Mouse (Mus musculus) left cerebral cortex, postnatal 10 days (tissue): ENCODE data around the gene Sprr2j-ps. TPM values are rescaled to one million over a fixed set of nuclear protein-coding genes. Genes with fewer than 3 reads are reported as not detected.

Experiments
- DNase-seq, 2 experiments: peaks; one replicate each; pipeline ENCODE4 v3.0.0; 2021 to 2022; ENCODE audit warnings: low spot score in 2 of 2, mixed read lengths in 1 of 2; ENCODE audit errors: extremely low spot score in 1 of 2
- intact Hi-C: fragments of 180-260 bp; cut with DNase I; formaldehyde crosslinking; loops from one replicate; pipeline ENCODE4 v1.15.1; 2025
- total RNA-seq, 2 experiments: library from RNA; stranded (reverse); gene quantifications; 2 replicates each; pipeline ENCODE4 v1.2.3; 2021

The Sprr2j-ps gene
- not detected for total RNA-seq

GRCm38 (mm10) chr3:92417782-92418181 lies at the start of gene Sprr2j-ps:
Gene Sprr2j-ps, plus strand, starts transcription at chr3:92418082.
- DNase-seq: no peak
- intact Hi-C loops: no loop called here

DNA sequence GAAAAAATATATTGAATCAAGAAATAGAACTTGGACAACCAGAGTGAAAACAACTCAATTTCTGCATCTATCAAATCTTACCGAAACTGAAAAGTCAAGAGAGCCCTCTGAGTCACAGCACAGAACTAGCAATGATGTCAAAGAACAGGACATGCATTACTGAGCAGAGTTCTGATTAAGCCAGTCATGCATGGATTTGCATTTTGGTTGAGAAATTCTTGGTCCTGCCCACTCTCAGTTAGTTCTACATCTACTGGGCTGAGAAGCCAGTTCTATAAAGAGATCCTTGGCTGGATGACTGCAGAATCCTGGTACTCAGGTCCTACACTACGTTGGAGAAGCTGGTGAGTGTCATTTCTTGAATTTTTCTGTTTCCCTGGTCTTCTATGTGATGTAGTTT lies 44.3 kb upstream of the Sprr2j-ps start:
- DNase-seq: no peak
- intact Hi-C loops: no loop called here

DNA sequence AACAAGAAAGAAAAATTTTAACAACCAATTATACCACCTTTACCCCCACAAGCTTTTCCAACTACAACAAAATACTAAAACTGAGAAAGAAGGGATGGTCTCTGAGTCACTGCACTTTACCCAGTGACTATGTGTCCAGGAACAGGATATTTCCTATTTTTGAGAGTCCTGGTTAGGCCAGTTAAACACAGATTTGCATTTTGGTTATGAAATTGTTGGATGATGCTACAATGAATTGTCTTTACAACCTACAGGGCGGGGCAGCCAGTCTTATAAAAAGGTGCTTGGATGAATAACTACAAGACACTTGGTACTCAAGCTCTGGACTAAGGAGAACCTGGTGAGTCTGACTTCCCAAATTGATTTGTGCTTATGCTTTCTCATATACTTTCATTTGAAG lies 32.5 kb upstream of the Sprr2j-ps start, which contains the start of gene Sprr2h:
Gene Sprr2h, plus strand, starts transcription at position 301 of the 400 bp plus-strand sequence.
- intact Hi-C loops: no loop called here
- no peak for DNase-seq

GRCm38 (mm10) chr3:92394301-92394700 lies 23.6 kb upstream of the Sprr2j-ps start:
- intact Hi-C loops: no loop called here
- peak in 1 of 2 experiments; percentile 1 for DNase-seq

- intact Hi-C loops: no loop called here
- no peak for DNase-seq
Observed at GRCm38 (mm10) chr3:92407691-92408090, 10.2 kb upstream of the Sprr2j-ps start, which contains the start of gene Sprr2i. Gene Sprr2i, plus strand, starts transcription at chr3:92407991.

- intact Hi-C loops: no loop called here
- no peak for DNase-seq
Observed at GRCm38 (mm10) chr3:92429323-92429722, 11.4 kb downstream of the Sprr2j-ps start, which contains the start of gene Gm9774. Gene Gm9774, minus strand, starts transcription at chr3:92429423.

- intact Hi-C loops: no loop called here
- no peak for DNase-seq
Observed at GRCm38 (mm10) chr3:92432282-92432681, 14.4 kb downstream of the Sprr2j-ps start, which contains the start of gene Sprr2k. Gene Sprr2k, plus strand, starts transcription at chr3:92432582.

DNA sequence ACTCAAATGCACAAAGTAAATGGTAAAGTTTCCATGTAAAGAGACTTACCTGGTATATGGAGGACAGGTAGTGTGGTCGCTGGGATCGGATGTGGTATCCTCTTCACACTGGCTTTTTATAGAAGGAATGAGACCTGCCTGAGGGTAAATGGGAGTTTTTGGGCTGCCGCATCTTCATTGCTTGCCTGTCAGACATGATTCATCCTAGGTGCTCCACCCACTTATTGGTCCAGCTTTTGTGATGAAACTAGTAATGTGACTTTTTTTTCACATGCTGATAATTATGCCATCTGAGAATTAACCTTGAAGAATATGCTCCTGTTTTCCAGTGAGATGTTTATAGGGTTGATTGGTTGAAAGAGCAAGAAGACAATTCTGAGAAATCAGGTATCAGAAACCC lies 20.8 kb downstream of the Sprr2j-ps start, which contains the start of gene Sprr1b:
Gene Sprr1b, minus strand, starts transcription at position 101 of the 400 bp plus-strand sequence.
- no peak for DNase-seq
- intact Hi-C loops: no loop called here

DNA sequence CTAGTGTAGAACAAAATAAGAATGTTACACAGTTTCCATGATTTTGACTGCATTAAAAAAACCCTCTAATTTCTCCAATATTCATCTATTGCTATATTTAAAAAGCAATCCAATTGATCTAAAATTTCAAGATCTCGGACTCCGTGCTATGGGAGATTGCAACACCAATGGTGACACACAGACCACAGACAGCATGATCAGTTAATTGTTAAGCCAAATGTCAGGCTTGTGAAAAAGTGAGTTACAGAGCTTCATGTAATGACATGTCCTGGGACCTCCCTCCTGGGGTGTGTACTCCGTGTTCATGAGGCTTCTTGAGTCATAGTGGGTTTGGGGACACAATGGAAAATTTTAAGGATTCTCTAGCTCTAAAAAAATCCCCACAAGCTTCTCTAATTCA lies 22.3 kb downstream of the Sprr2j-ps start:
- intact Hi-C loops: no loop called here
- DNase-seq: no peak

DNA sequence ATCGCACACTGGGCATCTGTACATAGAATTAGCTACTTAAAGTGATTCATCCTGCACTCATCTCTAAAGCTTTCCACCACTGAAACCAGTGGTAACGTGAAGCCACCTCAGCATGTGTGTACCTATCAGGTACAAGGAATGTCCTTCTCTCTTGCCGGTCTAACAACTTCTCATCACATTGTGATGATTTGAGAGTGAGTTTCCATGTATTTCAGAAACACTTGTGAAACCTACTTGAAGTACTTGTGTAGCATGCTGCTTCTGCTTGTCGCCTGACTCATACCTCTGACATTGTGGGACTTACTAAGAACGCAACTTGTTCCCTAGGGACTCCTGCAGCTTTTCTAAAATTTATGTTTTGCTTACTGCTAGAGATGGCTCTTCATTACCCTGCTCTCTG lies 37.3 kb downstream of the Sprr2j-ps start:
- no peak for DNase-seq
- intact Hi-C loops: no loop called here

DNA sequence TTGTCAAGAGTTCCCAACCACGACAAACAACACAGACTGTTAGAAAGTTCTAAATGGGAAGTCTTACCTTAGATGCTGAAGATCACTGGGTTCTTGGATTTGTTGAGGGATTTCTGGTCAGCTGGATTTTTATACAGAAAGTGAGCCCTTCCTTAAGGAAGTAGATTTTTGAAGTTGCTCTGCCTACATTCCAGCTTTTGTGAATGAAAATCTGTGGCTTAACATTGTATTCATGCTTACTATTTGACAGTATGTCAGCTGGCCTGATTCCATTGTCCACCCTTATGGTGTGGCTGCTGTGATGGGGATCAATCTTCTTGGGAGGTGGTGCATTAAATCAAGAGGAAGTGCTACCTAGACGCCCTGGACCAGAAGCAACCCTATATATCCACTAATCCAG lies 40.7 kb downstream of the Sprr2j-ps start, which contains the start of gene Sprr3:
Gene Sprr3, minus strand, starts transcription at position 101 of the 400 bp plus-strand sequence.
- intact Hi-C loops: no loop called here
- no peak for DNase-seq

DNA sequence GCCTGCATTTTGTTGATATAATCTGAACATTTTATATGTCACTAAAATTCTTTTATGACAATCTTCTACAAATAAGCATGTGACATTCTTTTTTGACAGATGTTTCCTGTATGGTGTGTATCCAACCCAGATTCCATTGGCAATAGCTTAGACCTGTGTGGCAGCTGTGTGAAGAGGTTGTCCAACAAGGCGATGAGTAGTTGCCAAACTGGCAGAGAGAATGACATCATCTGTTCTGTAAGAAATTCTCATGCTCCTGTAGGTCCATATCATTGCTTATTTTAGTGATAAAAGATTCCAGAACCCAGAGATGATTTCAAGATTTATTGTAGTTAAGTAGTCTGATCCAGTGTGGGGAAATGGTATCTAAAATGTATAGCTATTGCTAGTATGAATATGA lies 48.7 kb downstream of the Sprr2j-ps start:
- DNase-seq: no peak
- intact Hi-C loops: no loop called here

DNA sequence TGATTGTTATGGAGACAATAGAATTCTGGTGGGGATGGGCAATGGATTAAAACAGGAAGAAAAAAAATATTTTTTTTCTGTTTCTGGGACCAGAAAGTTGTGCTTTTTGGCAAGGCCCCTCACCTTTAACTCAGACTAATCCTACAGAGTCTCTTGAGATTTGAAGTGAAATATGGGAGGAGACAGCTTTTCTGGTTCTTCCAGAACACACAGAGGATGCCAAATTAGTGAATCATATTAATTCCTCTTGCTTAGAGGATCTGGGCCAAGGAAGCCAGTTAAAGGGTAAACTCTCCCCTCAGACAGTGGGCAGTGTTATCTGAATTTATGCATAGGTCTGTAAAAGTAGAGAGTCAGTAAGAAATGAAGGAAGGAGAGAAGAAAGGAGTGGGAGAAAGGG lies 49.5 kb downstream of the Sprr2j-ps start:
- intact Hi-C loops: no loop called here
- DNase-seq: no peak

Other genes starting within 250 kb of the Sprr2j-ps start
- not detected for gene Sprr2a1, start 202.3 kb upstream of the Sprr2j-ps start, total RNA-seq
- not detected for gene Sprr2a2, start 202.2 kb upstream of the Sprr2j-ps start, total RNA-seq
- gene Sprr2a3, start 132.7 kb upstream of the Sprr2j-ps start, total RNA-seq: not detected
- not detected for gene Sprr2b, start 101.5 kb upstream of the Sprr2j-ps start, total RNA-seq
- not detected for gene Sprr2d, start 78.9 kb upstream of the Sprr2j-ps start, total RNA-seq
- gene Sprr2e, start 65.9 kb upstream of the Sprr2j-ps start, total RNA-seq: not detected
- gene Sprr2f, start 52.9 kb upstream of the Sprr2j-ps start, total RNA-seq: not detected
- gene Sprr2h, start 32.4 kb upstream of the Sprr2j-ps start, total RNA-seq: not detected
- not detected for gene Sprr2i, start 10.1 kb upstream of the Sprr2j-ps start, total RNA-seq
- gene Gm9774, start 11.3 kb downstream of the Sprr2j-ps start, total RNA-seq: 1 to 10 TPM; 1.5 to 3.6 TPM
- not detected for gene Sprr2k, start 14.5 kb downstream of the Sprr2j-ps start, total RNA-seq
- gene Sprr1b, start 20.7 kb downstream of the Sprr2j-ps start, total RNA-seq: not detected
- not detected for gene Sprr3, start 40.6 kb downstream of the Sprr2j-ps start, total RNA-seq
- gene Sprr1a, start 67.8 kb downstream of the Sprr2j-ps start, total RNA-seq: not detected
- gene Sprr4, start 82.4 kb downstream of the Sprr2j-ps start, total RNA-seq: not detected
- not detected for gene 2310046K23Rik, start 116.4 kb downstream of the Sprr2j-ps start, total RNA-seq
- gene Ivl, start 155.7 kb downstream of the Sprr2j-ps start, total RNA-seq: not detected
- gene Smcp, start 170.9 kb downstream of the Sprr2j-ps start, total RNA-seq: not detected
- not detected for gene 2210017I01Rik, start 189.4 kb downstream of the Sprr2j-ps start, total RNA-seq
- not detected for gene Lce6a, start 203.6 kb downstream of the Sprr2j-ps start, total RNA-seq
- not detected for gene Lce1a1, start 230.2 kb downstream of the Sprr2j-ps start, total RNA-seq
- gene Lce1b, start 238.8 kb downstream of the Sprr2j-ps start, total RNA-seq: not detected